Mouse (Mus musculus) embryonic stem cell, embryonic (primary cell): ENCODE measurements around the gene Ubxn7.

ENCODE experiments used
- CTCF ChIA-PET, 4 experiments: fragments of 300-600 bp in 2 of 4; fragments of 350-600 bp in 2 of 4; sonication (Branson Sonifier 250); formaldehyde crosslinking; loops; one replicate each; lab custom pipeline; 2022; ENCODE audit warnings: inconsistent platforms in 2 of 4; lab: Charles Lee
- POLR2A ChIA-PET, 4 experiments: fragments of 300-600 bp in 2 of 4; fragments of 350-600 bp in 2 of 4; sonication (Branson Sonifier 250); formaldehyde crosslinking; loops; one replicate each; lab custom pipeline; 2022; ENCODE audit warnings: antibody characterized with exemption in 4 of 4, inconsistent platforms in 1 of 4; lab: Charles Lee

The Ubxn7 gene

DNA sequence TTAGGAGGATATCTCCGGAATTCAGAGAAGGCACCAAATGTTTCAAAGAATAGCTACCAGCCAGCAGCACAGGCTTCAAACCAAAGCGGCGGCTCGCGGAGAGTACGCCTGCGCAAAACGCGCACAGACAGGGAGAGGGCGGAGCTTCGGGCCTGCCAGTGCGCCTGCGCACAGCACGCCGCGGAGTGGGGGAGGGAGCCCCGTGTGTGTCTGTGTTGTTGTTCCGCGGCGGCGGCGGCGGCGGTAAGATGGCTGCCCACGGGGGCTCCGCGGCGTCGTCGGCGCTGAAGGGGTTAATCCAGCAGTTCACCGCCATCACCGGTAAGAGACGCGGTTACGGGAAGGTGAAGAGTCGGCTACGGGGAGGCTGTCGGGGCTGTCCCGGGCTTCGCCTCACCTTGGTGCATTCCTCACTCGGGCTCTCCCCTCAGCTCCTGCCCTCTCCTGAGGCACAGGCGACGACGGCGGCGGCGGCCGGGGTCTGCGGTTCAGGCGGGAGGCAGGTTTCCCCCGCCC, at the start of gene Ubxn7:
TSS of gene Ubxn7 (plus strand) at position 218 of the 516 bp plus-strand sequence.
- POLR2A ChIA-PET = interaction anchor here (0.5 to 6.9 kb wide), 81 partner anchors 8 to 725 kb away, joined by 3 to 61 read pairs (median 4); partner anchors contain the start of genes Rnf168 (in 3 of the 4), Fbxo45 (in 1 of the 4), Iqcg (in 1 of the 4) and Rpl35a (in 1 of the 4)
- CTCF ChIA-PET = interaction anchor here (0.6 to 1.3 kb wide), 6 partner anchors 9 to 213 kb away, joined by 3 to 7 read pairs (median 5); no protein-coding TSS in a partner anchor

DNA sequence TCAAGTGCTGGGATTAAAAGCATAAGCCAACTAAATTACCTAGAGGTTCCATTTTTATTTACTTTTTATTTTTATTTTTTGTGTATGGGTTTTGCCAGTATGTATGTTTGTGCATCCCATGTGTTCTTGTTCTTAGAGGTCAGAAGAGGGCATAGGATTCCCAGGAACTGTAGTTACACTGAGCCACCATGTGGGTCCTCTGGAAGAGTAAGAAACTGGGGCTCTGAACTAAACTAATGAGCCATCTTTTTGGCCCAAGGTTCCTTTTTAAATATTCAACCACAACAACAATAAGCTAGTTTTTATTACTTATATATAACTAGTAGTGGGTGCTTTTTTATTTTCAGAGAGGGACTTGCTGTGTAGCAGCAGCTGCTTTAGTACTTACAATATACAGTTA, 49.4 kb upstream of the Ubxn7 start:
- ChIA-PET POLR2A (interaction anchor here in 2 of 4 experiments (1.1 to 2.0 kb wide), 5 partner anchors 9 to 49 kb away, joined by 4 to 10 read pairs (median 8); partner anchors contain the start of gene Ubxn7 (in 1 of the 2)), CTCF (interaction anchor here in 3 of 4 experiments (0.8 to 1.3 kb wide), 4 partner anchors 9 to 11 kb away, joined by 3 to 8 read pairs (median 4); partner anchors contain the start of gene Smco1 (in 1 of the 3))

DNA sequence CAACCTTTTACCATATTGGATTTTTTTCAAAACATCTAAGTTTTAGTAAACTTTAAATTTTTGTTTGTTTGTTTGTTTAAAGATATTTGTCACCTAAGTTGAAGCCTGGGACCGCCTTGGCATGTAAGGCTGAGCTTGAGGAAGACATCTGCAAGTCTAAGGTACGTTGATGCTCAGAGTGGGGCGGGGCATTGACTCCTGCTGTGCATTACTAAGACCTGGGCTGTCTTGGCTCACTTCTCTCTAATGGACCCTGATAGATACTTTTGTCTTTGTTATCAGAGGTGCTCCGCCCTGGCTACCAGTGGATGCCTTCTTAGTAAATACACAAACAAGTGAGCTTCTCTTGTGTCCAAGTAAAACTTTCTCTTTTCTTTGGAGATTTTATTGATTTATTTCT, 40.2 kb upstream of the Ubxn7 start:
- CTCF ChIA-PET = interaction anchor here (0.6 to 1.7 kb wide), 8 partner anchors 9 to 512 kb away, joined by 3 to 6 read pairs (median 4); no protein-coding TSS in a partner anchor
- POLR2A ChIA-PET = interaction anchor here (0.6 to 5.5 kb wide), 40 partner anchors 8 to 343 kb away, joined by 3 to 82 read pairs (median 5); partner anchors contain the start of genes Rnf168 (in 3 of the 4), Ubxn7 (in 2 of the 4), Fbxo45 (in 1 of the 4) and Senp5 (in 1 of the 4)

DNA sequence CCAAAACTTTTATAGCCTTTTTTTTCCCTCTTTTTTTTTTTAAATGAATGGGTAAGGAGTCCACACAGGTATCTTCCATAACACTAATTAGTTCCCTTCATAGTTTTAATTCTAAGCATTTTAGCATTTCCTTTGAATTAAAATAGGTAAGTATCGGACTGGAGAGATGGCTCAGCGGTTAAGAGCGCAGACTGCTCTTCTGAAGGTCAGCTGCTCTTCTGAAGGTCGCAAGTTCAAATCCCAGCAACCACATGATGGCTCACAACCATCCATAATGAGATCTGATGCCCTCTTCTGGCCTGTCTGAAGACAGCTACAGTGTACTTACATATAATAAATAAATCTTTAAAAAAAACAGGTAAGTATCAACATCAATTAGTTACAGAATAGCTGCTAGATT, 32.4 kb upstream of the Ubxn7 start:
- CTCF ChIA-PET = interaction anchor here in 3 of 4 experiments (0.7 to 1.3 kb wide), 3 partner anchors 24 to 66 kb away, joined by 3 to 4 read pairs (median 3); no protein-coding TSS in a partner anchor
- POLR2A ChIA-PET = interaction anchor here in 3 of 4 experiments (0.6 to 3.9 kb wide), 14 partner anchors 10 to 398 kb away, joined by 3 to 24 read pairs (median 3); partner anchors contain the start of genes Rnf168 (in 1 of the 3), Senp5 (in 1 of the 3) and Ubxn7 (in 1 of the 3)

DNA sequence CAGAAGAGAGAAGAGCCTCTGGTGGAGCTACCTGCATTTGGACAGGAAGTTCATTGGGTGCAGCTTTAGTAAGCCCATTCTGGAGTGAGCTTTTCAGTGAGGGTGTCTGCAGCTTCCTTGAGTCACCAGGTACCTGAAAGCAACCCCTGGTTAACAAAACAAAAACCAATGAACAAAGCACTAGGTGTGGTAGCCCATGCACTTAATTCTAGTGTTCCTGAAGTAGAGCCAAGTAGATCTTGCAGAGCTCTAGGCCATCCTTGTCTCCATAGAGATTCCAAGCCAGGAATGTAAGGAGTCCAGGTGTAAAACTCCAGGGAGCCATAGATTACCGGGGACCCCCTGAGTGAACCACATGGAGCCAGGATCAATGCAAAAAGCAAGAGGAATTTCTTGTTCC, 29.0 kb upstream of the Ubxn7 start:
- ChIA-PET CTCF (interaction anchor here (0.5 to 2.3 kb wide), 12 partner anchors 9 to 197 kb away, joined by 3 to 10 read pairs (median 4); no protein-coding TSS in a partner anchor), POLR2A (interaction anchor here (0.5 to 8.6 kb wide), 58 partner anchors 9 to 753 kb away, joined by 3 to 98 read pairs (median 5); partner anchors contain the start of genes Rnf168 (in 3 of the 4), Ubxn7 (in 3 of the 4), Fbxo45 (in 2 of the 4) and Iqcg (in 2 of the 4))

DNA sequence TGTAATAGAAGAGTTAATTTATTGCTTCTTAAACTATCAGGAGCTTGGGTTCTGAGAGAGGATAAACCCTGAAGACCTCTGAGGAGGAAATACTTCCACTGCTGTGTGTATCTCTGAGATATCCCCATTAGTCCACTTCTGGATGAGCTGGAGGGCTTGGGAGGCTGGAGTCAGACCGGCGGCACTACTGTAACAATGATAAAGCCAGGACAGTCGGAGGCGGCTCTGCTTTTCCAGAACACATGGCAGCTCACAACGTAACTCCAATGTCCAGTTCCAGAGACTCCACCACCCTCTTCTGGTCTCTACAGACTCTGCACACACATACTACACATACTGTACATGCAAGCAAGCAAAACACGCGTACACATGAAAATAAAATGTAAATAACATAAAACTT, 28.2 kb upstream of the Ubxn7 start:
- ChIA-PET CTCF (interaction anchor here (0.6 to 2.3 kb wide), 12 partner anchors 9 to 1285 kb away, joined by 3 to 10 read pairs (median 4); no protein-coding TSS in a partner anchor), POLR2A (interaction anchor here (0.6 to 8.6 kb wide), 55 partner anchors 9 to 777 kb away, joined by 3 to 98 read pairs (median 6); partner anchors contain the start of genes Rnf168 (in 3 of the 4), Ubxn7 (in 3 of the 4), Fbxo45 (in 1 of the 4) and Iqcg (in 1 of the 4))

DNA sequence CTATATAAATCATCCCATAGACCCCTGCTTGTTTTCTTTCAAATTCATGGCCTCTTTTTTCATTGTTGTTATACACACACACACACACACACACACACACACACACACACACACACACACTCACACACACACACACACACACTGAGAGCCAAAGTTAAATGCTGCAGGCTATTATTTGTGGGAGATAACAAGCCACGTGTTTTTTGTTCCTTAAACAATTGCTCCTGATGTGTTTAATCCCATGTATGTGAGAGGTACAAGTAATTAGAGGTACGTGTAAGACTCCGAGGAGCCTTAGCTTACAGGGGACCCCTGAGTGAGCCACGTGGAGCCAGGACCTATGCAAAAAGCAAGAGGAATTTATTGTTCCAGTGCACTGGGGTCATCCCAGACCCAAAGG, 20.1 kb upstream of the Ubxn7 start:
- ChIA-PET CTCF (interaction anchor here in 2 of 4 experiments (0.8 to 1.1 kb wide), 2 partner anchors 8 to 566 kb away, joined by 4 read pairs; no protein-coding TSS in a partner anchor), POLR2A (interaction anchor here (0.6 to 8.5 kb wide), 24 partner anchors 7 to 1631 kb away, joined by 3 to 98 read pairs (median 6); partner anchors contain the start of genes Ubxn7 (in 2 of the 4), Fbxo45 (in 1 of the 4) and Pcyt1a (in 1 of the 4))

DNA sequence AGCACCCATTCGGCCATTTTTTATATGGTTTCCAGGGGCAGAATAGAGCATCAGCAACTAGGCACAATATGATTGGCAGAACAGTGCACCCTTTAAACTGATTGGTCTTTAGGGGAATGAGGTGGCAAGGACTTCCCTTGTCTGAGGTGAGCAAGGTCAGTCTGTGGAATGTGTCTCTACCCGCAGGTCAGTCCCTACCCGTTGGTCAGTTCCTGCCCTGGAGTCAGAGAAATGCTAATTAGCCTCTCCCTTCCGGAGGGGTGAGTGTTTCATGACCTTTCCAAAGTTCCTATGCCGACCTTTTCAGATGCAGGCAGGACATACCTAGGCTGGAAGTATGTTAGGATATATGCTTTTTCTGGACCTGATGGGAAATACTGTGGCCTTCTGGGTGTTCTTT, 19.7 kb upstream of the Ubxn7 start:
- POLR2A ChIA-PET = interaction anchor here (0.7 to 8.5 kb wide), 15 partner anchors 8 to 297 kb away, joined by 3 to 98 read pairs (median 8); partner anchors contain the start of genes Ubxn7 (in 2 of the 4), Rnf168 (in 1 of the 4) and Tfrc (in 1 of the 4)
- CTCF ChIA-PET = interaction anchor here in 2 of 4 experiments (0.6 to 1.1 kb wide), 2 partner anchors 9 to 184 kb away, joined by 4 to 6 read pairs; no protein-coding TSS in a partner anchor

DNA sequence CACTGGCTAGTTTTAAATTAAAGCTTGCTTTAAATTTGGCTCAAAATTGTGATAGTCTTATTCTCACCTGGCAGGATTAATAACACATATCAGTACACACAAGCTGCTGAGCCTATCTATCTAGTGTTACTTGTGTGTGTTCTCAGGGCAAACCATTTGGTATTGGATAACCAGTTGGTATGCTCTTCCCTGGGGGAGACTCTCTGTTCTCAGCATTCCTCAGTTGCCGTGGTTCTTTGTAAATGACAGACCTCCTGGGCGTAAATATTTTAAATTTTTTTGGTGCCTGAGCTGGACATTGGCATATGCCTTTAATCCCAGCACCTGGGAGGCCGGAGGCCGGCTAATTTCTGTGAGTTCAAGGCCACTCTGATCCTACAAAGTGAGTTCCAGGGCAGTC, 19.2 kb upstream of the Ubxn7 start:
- ChIA-PET POLR2A (interaction anchor here (0.7 to 8.5 kb wide), 15 partner anchors 8 to 296 kb away, joined by 3 to 98 read pairs (median 8); partner anchors contain the start of genes Ubxn7 (in 2 of the 4), Rnf168 (in 1 of the 4) and Tfrc (in 1 of the 4)), CTCF (interaction anchor here in 3 of 4 experiments (0.6 to 1.4 kb wide), 3 partner anchors 8 to 184 kb away, joined by 3 to 6 read pairs (median 4); no protein-coding TSS in a partner anchor)

DNA sequence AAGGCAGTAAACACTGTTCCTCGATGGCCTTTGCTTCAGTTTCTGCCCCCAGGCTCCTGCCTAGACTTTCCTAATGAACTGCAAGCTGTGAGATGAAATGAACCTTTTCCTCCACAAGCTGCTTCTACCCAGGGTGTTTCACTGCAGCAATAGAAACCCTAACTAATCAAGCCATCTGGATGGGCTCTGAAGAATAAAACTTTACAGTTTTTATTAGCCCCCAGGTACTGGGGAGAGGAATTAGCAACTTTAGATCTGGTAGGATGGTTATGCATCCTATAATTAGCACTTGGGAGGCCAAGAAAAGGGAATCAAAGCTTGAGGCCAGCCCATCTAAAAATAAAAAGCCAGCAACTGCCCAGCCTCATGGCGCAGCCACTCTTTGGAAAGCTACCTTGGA, 15.5 kb upstream of the Ubxn7 start:
- POLR2A ChIA-PET = interaction anchor here in 2 of 4 experiments (0.7 to 8.5 kb wide), 8 partner anchors 10 to 41 kb away, joined by 3 to 98 read pairs (median 6); partner anchors contain the start of gene Ubxn7 (in 2 of the 2)
- CTCF ChIA-PET = interaction anchor here in 2 of 4 experiments (0.6 kb wide), 2 partner anchors 10 to 371 kb away, joined by 3 read pairs; no protein-coding TSS in a partner anchor

DNA sequence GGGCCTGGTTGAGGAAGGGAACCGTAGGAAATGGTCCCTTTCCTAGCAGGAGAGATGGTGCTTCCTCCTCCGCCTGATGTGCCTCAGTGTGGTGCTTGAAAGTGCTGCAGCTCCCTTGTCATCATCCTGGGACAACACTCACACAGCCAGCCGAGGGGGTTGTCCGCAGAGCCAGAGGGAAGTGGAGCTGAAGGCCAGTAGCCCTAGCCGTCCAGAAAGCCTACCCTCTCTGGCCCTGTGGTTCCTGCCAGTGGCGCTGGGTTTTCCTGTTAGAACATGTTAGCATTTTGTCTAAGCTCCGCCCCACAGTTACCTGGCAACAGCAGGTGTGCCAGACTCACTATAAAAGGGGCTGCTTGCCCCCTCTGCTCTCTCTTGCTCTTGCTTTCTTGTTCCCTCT, 8.1 kb upstream of the Ubxn7 start:
- ChIA-PET POLR2A (interaction anchor here (0.6 to 3.8 kb wide), 32 partner anchors 8 to 373 kb away, joined by 3 to 39 read pairs (median 4); partner anchors contain the start of genes Rnf168 (in 2 of the 4), Ubxn7 (in 2 of the 4), Fbxo45 (in 1 of the 4) and Tctex1d2 (in 1 of the 4)), CTCF (interaction anchor here in 2 of 4 experiments (0.5 to 1.2 kb wide), 3 partner anchors 8 to 176 kb away, joined by 3 to 5 read pairs (median 3); partner anchors contain the start of gene Ubxn7 (in 1 of the 2))

DNA sequence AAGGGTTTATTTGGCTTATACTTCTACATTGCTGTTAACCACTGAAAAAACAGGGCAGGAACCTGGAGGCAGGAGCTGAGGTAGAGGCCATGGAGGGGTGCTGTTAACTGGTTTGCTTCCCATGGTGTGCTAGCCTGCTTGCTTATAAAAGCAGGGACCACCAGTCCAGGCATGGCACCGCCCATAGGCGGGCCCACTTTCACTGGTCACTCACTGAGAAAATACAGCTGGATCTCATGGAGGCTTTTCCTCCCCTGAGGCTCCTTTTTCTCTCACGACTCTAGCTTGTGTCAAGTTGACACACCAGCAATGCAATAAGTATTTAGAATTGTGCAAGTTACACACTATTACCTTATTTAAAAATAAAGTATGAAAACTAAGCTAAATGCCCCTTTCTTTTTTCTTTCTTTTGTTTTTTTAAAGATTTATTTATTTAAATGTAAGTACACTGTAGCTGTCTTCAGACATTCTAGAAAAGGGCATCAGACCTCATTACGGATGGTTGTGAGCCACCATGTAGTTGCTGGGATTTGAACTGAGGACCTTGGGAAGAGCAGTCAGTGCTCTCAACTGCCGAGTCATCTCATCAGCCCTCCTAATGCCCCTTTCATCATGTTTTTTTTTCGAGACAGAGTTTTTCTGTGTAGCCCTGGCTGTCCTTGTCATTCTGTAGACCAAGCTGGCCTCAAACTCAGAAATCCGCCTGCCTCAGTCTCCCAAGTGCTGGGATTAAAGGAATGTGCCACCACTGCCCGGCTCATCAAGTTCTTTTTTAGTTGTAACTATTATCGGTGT, 984 bp upstream of the Ubxn7 start:
- POLR2A ChIA-PET = interaction anchor here in 3 of 4 experiments (0.6 to 6.9 kb wide), 63 partner anchors 7 to 726 kb away, joined by 3 to 61 read pairs (median 5); partner anchors contain the start of genes Rnf168 (in 2 of the 3), Fbxo45 (in 1 of the 3), Senp5 (in 1 of the 3) and Smco1 (in 1 of the 3)
- CTCF ChIA-PET = interaction anchor here in 2 of 4 experiments (1.0 to 1.1 kb wide), 2 partner anchors 58 kb away, joined by 4 to 6 read pairs; no protein-coding TSS in a partner anchor

DNA sequence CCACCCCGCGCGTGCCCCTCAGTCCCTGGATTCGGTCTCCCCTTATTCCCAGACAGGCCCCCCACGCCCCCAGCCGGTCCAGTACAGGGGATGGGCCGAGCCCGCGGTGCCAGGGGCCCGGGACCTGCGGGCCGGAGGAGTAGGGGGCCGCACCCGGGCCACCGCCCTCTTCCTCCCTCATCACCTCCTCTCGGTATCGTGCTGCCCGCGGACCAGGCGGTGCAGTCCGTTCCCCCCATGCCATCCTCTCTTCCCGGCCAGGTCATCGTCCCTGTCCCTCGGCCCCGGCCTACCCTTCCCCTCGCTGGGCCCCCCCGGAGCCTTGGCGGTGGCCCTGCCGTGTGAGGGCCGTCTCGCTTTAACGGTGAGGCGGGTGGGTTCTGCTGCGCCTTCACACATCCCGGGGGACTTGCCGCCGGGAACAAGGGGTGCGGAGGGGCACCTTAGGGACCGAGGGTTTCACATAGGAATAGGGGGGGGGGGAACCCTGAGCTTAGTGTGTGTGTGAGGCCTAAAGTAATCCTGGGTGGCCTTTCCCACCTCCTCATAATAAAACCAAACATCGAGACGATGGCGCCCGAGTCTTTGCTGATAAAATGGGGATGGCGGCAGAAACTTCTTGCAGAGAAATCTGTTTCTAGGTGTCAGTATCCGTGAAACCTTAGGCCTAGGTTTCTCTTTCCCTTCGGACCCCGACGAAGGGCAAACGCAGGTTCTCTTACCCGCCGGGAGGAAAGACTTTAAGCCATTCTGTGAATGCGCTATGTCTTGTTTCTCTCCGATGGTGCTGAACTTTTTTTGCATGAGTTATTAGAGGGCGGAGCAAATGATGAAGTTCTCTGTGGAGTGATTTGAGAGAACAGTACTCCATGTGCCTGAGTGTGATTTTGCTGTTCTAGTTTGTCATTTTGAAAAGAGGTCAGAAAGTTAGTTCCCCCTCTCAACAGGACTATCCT, 777 bp downstream of the Ubxn7 start:
- ChIA-PET POLR2A (interaction anchor here (0.6 to 6.9 kb wide), 56 partner anchors 8 to 724 kb away, joined by 3 to 61 read pairs (median 5); partner anchors contain the start of genes Rnf168 (in 3 of the 4), Fbxo45 (in 1 of the 4), Senp5 (in 1 of the 4) and Tctex1d2 (in 1 of the 4)), CTCF (interaction anchor here (0.6 to 1.3 kb wide), 4 partner anchors 60 to 212 kb away, joined by 4 to 7 read pairs (median 6); no protein-coding TSS in a partner anchor)

DNA sequence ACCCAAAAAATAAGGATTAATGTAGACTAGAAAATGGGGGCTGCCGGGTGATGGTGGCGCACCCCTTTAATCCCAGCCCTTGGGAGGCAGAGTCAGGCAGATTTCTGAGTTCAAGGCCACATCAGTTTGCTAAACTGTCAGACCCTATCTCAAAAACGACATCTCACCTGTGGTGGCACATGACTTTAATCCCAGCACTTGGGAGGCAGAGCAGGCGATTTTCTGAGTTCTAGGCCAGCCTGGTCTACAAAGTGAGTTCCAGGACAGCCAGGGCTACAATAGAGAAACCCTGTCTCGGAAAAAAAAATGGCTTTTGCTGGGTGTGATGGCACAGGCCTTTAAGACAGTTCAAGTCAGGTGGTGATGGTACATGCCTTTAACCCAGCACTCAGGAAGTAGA, 3.1 kb downstream of the Ubxn7 start:
- CTCF ChIA-PET = no interaction called here
- POLR2A ChIA-PET = no interaction called here

DNA sequence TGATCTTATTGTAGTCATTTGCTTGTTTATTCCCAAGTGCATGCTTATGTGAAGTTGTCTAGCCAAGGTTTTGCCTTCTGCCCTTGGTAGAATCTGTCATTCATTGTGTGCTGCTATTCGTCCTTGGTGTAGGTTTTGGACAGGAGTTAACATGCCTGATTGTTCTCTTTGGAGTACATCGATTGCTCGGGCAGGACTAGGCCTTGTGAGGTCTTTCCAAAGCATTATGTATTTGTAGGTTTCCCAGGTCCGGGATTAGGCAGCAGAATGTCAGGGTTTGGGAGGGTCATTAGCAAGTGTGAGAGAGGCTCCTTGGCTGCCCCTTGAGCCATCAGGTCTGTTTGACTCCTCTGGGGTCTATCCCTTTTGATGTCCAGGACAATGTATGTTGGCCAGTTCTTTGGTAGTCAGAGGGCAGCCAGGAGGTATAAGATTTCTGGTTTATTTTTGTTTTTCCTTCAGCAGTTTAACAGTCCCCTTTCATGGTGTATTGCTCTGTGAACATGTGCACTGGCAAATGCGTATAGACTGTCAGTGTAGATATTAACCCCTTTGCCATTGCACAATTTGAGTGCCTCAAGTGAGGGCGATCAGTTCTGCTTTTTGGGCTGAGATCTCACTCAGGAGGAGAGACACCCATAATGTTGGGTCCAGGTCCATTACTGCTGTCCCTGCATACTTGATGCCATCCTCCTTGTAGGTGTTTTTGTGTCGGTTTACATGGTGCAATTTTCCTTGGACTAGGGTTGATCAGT, 4.1 kb downstream of the Ubxn7 start:
- ChIA-PET CTCF (interaction anchor here in 1 of 4 experiments (0.6 kb wide), 1 partner anchor 355 kb away, joined by 4 read pairs; no protein-coding TSS in a partner anchor), POLR2A (no interaction called here)
